Mouse (Mus musculus): ENCODE measurements around the gene Xkr8. TPM values are rescaled to one million over a fixed set of nuclear protein-coding genes. Genes with fewer than 3 reads are reported as not detected.

The Xkr8 gene
- polyA plus RNA-seq, 1 experiment from 2014 or later, result 6.0 TPM

Other genes with a start within 250 kb of the Xkr8 start
- gene Sesn2, start 222.0 kb downstream of the Xkr8 start, polyA plus RNA-seq (2014; fragmentation: Nextera tagmentation; extraction: Ambion mirVana), result 5.9 and 7.3 TPM in 2 replicates
- 1,619 and 1,728 TPM in 2 replicates for gene Atpif1, start 198.9 kb downstream of the Xkr8 start, polyA plus RNA-seq (2014; fragmentation: Nextera tagmentation; extraction: Ambion mirVana)
- 146 and 170 TPM in 2 replicates for gene Dnajc8, start 197.0 kb downstream of the Xkr8 start, polyA plus RNA-seq (2014; fragmentation: Nextera tagmentation; extraction: Ambion mirVana)
- 0.12 and 0.53 TPM in 2 replicates for gene Ptafr, start 168.5 kb downstream of the Xkr8 start, polyA plus RNA-seq (2014; fragmentation: Nextera tagmentation; extraction: Ambion mirVana)
- 10.6 and 13.2 TPM in 2 replicates for gene Eya3, start 93.6 kb downstream of the Xkr8 start, polyA plus RNA-seq (2014; fragmentation: Nextera tagmentation; extraction: Ambion mirVana)
- gene Smpdl3b, start 24.7 kb upstream of the Xkr8 start, polyA plus RNA-seq (2014; fragmentation: Nextera tagmentation; extraction: Ambion mirVana), result 0.27 and 0.39 TPM in 2 replicates
- 33.7 and 35.0 TPM in 2 replicates for gene Rpa2, start 35.8 kb upstream of the Xkr8 start, polyA plus RNA-seq (2014; fragmentation: Nextera tagmentation; extraction: Ambion mirVana)
- 0.11 and 1.1 TPM in 2 replicates for gene Themis2, start 63.8 kb upstream of the Xkr8 start, polyA plus RNA-seq (2014; fragmentation: Nextera tagmentation; extraction: Ambion mirVana)
- 47.9 and 52.6 TPM in 2 replicates for gene Ppp1r8, start 110.6 kb upstream of the Xkr8 start, polyA plus RNA-seq (2014; fragmentation: Nextera tagmentation; extraction: Ambion mirVana)
- gene Stx12, start 152.0 kb upstream of the Xkr8 start, polyA plus RNA-seq (2014; fragmentation: Nextera tagmentation; extraction: Ambion mirVana), result 167 and 171 TPM in 2 replicates
- 31.4 and 32.1 TPM in 2 replicates for gene Fam76a, start 190.0 kb upstream of the Xkr8 start, polyA plus RNA-seq (2014; fragmentation: Nextera tagmentation; extraction: Ambion mirVana)
- gene Fgr, start 241.5 kb upstream of the Xkr8 start, polyA plus RNA-seq (2014; fragmentation: Nextera tagmentation; extraction: Ambion mirVana), result not detected in 2 replicates